ENCODE assay signal across 8 mouse cellular contexts in the genomic region with DNA sequence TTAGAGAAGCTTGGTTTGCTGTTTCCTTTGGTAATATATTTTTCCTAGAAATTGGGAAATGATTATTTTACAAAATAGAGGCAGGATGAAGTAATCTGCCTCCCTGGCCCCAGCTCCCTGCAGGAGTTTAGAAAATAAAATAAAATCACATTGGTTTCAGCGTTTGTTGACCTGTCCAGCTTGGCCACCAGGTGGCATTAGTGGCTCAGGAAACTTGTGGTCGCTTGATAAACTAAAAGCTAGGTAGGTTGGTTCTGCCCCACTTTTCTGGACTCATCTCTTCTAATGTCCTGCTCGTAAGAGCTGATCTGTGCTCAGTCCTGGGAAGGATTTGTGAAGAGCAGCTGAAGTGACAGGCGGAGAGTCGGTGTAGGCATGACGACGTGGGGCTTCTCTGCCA. TPM values are rescaled to one million over a fixed set of nuclear protein-coding genes. Genes with fewer than 3 reads are reported as not detected.
DNase-seq lines count a peak whose midpoint lies in the region; ATAC-seq lines count a peak whose summit lies in the region.

No protein-coding gene starts in this region.

- DNase-seq in left cerebral cortex, adult 18-20 months (ENCODE audit: low spot score in 2 of 2): peak; percentile 66 to 69
- no peak for DNase-seq in left cerebral cortex, adult 11 months (ENCODE audit: low spot score)
- DNase-seq in MN1 (ENCODE audit: low spot score): peak; percentile 79
- DNase-seq in cerebellum, adult 18-20 months: peak; percentile 81 to 82
- DNase-seq in gastrocnemius, postnatal 14 days: peak; percentile 52
- DNase-seq in left cerebral cortex, postnatal 10 days (ENCODE audit: extremely low spot score in 1 of 2, low spot score in 2 of 2): peak; percentile 41 to 72
- peak; percentile 62 to 64 for DNase-seq in natural killer cell, adult 2 months (ENCODE audit: low spot score in 2 of 2)

- no peak for ATAC-seq in monocyte, adult 5-6 weeks (replicated peaks; ENCODE audit: insufficient number of reproducible peaks, low FRiP score, low TSS enrichment, poor library complexity, severe bottlenecking)

- intact Hi-C loops in gastrocnemius, postnatal 14 days (cut with DNase I; ENCODE audit: low total_unique reads): no loop called here
- intact Hi-C loops in left cerebral cortex, postnatal 10 days (cut with DNase I): loop anchor here (2.0 kb wide), 1 partner anchor 73 kb away; no protein-coding TSS in a partner anchor

RNA-seq across cellular contexts. Expression of a gene that starts 9.0 kb away (rescaled TPM):
- 10 to 100 TPM; 30.6 to 32.0 TPM for total RNA-seq in left cerebral cortex, adult 18-20 months (2021)
- total RNA-seq in gastrocnemius, postnatal 14 days (2021): 10 to 100 TPM; 17.8 to 19.0 TPM
- 10 to 100 TPM; 21.5 to 26.8 TPM for total RNA-seq in left cerebral cortex, postnatal 10 days (2021)
- 73.4 to 121 TPM (median 99.8 TPM) in 3 replicates for total RNA-seq in monocyte, adult 5-6 weeks (2017)

RNA-seq across cellular contexts. Expression of a gene that starts 29.8 kb away (rescaled TPM):
- total RNA-seq in left cerebral cortex, adult 18-20 months (2021): 10 to 100 TPM; 16.0 to 18.2 TPM
- total RNA-seq in gastrocnemius, postnatal 14 days (2021): 1,000 to 10,000 TPM in 1 of 2 experiments, 100 to 1,000 TPM in 1; 602 to 1,083 TPM
- 1 to 10 TPM; 5.4 to 5.5 TPM for total RNA-seq in left cerebral cortex, postnatal 10 days (2021)
- not detected in 3 replicates for total RNA-seq in monocyte, adult 5-6 weeks (2017)

RNA-seq across cellular contexts. Expression of a gene that starts 47.5 kb away (rescaled TPM):
- not detected for total RNA-seq in left cerebral cortex, adult 18-20 months (2021)
- total RNA-seq in gastrocnemius, postnatal 14 days (2021): not detected
- not detected for total RNA-seq in left cerebral cortex, postnatal 10 days (2021)
- total RNA-seq in monocyte, adult 5-6 weeks (2017): not detected in 3 replicates

RNA-seq across cellular contexts. Expression of a gene that starts 57.5 kb away (rescaled TPM):
- total RNA-seq in left cerebral cortex, adult 18-20 months (2021): 1 to 10 TPM; 3.8 to 5.0 TPM
- total RNA-seq in gastrocnemius, postnatal 14 days (2021): 100 to 1,000 TPM; 121 to 213 TPM
- 1 to 10 TPM; 2.2 to 3.8 TPM for total RNA-seq in left cerebral cortex, postnatal 10 days (2021)
- total RNA-seq in monocyte, adult 5-6 weeks (2017): not detected in 3 replicates

Comparison
In these comparisons a context has a peak if more than half of its experiments do, and no peak if none do; other contexts are left out.
1. RNA of a gene that starts 29.8 kb away (total RNA-seq): 602 to 1,083 TPM in gastrocnemius, postnatal 14 days; 16.0 to 18.2 TPM in left cerebral cortex, adult 18-20 months, 5.4 to 5.5 TPM in left cerebral cortex, postnatal 10 days and not detected in monocyte, adult 5-6 weeks; every median in the first group is over 10 times any median in the second.